Mouse (Mus musculus) neural tube, embryonic 11.5 days (tissue): ENCODE results near the gene Ufsp1. TPM values are rescaled to one million over a fixed set of nuclear protein-coding genes. Genes with fewer than 3 reads are reported as not detected.

Experiments
- ATAC-seq: fragments of 200-750 bp; cut with Nextera tagmentation; 2 replicates; pipeline ENCODE4 v1.8.0; 2017; ENCODE audit warnings: moderate number of reproducible peaks, mild to moderate bottlenecking, moderate TSS enrichment, moderate library complexity; ENCODE audit not compliant: insufficient read depth, low FRiP score, low TSS enrichment
- DNase-seq: peaks from one replicate; pipeline ENCODE4 v3.0.0-alpha.2; 2015; ENCODE audit warnings: low spot score
- H3K27ac ChIP-seq: fragments of 300-500 bp; sonication (generic); 2 replicates; pipeline ENCODE4 v1.5.1; 2014; ENCODE audit warnings: low read depth, mild to moderate bottlenecking, low read length
- H3K27me3 ChIP-seq: fragments of 300-500 bp; sonication (generic); 2 replicates; pipeline ENCODE4 v1.6.1; 2014; ENCODE audit warnings: mild to moderate bottlenecking, low read length, mixed read lengths; ENCODE audit not compliant: control insufficient read depth, insufficient read depth
- H3K36me3 ChIP-seq: fragments of 300-500 bp; sonication (generic); 2 replicates; pipeline ENCODE4 v1.6.1; 2014; ENCODE audit warnings: mild to moderate bottlenecking, low read length, moderate library complexity, mixed read lengths; ENCODE audit not compliant: control insufficient read depth, insufficient read depth
- H3K4me1 ChIP-seq: fragments of 300-500 bp; sonication (generic); 2 replicates; pipeline ENCODE4 v1.6.1; 2014; ENCODE audit warnings: low read length, mixed read lengths; ENCODE audit not compliant: control insufficient read depth, insufficient read depth
- H3K4me2 ChIP-seq: fragments of 300-500 bp; sonication (generic); 2 replicates; pipeline ENCODE4 v1.6.1; 2014; ENCODE audit warnings: low read depth, mild to moderate bottlenecking, moderate library complexity
- H3K4me3 ChIP-seq: fragments of 300-500 bp; sonication (generic); 2 replicates; pipeline ENCODE4 v1.5.1; 2014; ENCODE audit warnings: low read depth, low read length
- H3K9ac ChIP-seq: fragments of 300-500 bp; sonication (generic); 2 replicates; pipeline ENCODE4 v1.6.1; 2014; ENCODE audit warnings: mild to moderate bottlenecking, low read length
- H3K9me3 ChIP-seq: fragments of 300-500 bp; sonication (generic); 2 replicates; pipeline ENCODE4 v1.6.1; 2016; ENCODE audit warnings: low read length; ENCODE audit not compliant: control insufficient read depth
- WGBS: fragments of 180-500 bp; shearing (Covaris S2); extraction: QIAGEN DNeasy Blood & Tissue Kit; methylation state at CpG from one replicate; pipeline ENCODE4 v1.1.7; 2014; 5-methylcytosine and 5-hydroxymethylcytosine counted together
- polyA plus RNA-seq: library from polyadenylated mRNA; unstranded; fragments of >200 nt; fragmentation: Nextera tagmentation; extraction: Ambion mirVana; gene quantifications from 2 replicates; pipeline ENCODE4 v1.2.1, GENCODE M21; 2014

The Ufsp1 gene
- polyA plus RNA-seq, 1 experiment from 2014 or later: 9.3 TPM

- 2% methylated on average over 15 of the region's 15 CpGs for WGBS
- H3K4me2 ChIP-seq: peak overlapping the region; percentile 97
- H3K36me3 ChIP-seq: peaks cover 29% of the 10 kb centered on the region
- H3K4me3 ChIP-seq: peak overlapping the region; percentile 48
- peaks cover 16% of the 10 kb centered on the region for H3K4me1 ChIP-seq
- no peaks in the 10 kb centered on the region for H3K9me3 ChIP-seq
- peaks cover 31% of the 10 kb centered on the region for H3K27me3 ChIP-seq
- H3K9ac ChIP-seq: peak overlapping the region; percentile 67
- H3K27ac ChIP-seq: 0 out of 2 replicates have a peak overlapping the region, but pooled peaks have one; percentile 23
- 0 out of 2 replicates have a peak, but pooled peaks have one; percentile 8 for ATAC-seq
- peak; percentile 54 for DNase-seq
Measured at GRCm38 (mm10) chr5:137293282-137293681, 1.1 kb upstream of the Ufsp1 start.

- H3K9me3 ChIP-seq: no peaks in the 10 kb centered on the region
- 8% methylated on average over 18 of the region's 18 CpGs for WGBS
- peak overlapping the region; percentile 75 for H3K27ac ChIP-seq
- peak; percentile 36 for ATAC-seq
- H3K36me3 ChIP-seq: peaks cover 36% of the 10 kb centered on the region
- no peak for DNase-seq
- H3K9ac ChIP-seq: peak overlapping the region; percentile 63
- peak overlapping the region; percentile 48 for H3K4me3 ChIP-seq
- H3K4me1 ChIP-seq: peaks cover 13% of the 10 kb centered on the region
- peaks cover 18% of the 10 kb centered on the region for H3K27me3 ChIP-seq
- peak overlapping the region; percentile 97 for H3K4me2 ChIP-seq
Measured at GRCm38 (mm10) chr5:137294744-137295093, 290 bp downstream of the Ufsp1 start.

GRCm38 (mm10) chr5:137295296-137295695, 867 bp downstream of the Ufsp1 start:
- peaks cover 42% of the 10 kb centered on the region for H3K36me3 ChIP-seq

DNA sequence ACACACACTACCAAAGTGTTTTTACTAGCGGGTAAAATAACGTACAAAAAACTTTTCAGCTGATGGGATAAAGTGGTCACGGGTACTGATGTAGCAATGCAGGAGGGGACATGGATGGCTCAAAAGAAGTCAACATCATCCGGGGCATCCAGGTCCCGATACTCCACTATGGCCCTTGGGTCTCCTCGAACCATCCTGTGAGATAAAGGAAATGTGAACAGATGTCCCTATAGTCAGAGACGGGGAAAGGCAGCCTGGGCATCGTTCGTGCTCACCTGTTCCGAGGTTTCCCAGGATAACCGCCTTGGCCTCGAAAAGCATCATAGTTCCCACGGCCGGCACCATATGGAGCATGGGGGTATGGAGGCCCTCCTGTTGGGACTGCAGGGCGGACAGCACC, 1.3 kb downstream of the Ufsp1 start:
- Histone ChIP-seq H3K27ac (no peak overlapping the region), H3K4me2 (no peak overlapping the region; the same call in 1 of the 2 replicates), H3K9me3 (no peaks in the 10 kb centered on the region), H3K4me3 (no peak overlapping the region), H3K9ac (no peak overlapping the region), H3K4me1 (peaks cover 13% of the 10 kb centered on the region), H3K36me3 (peaks cover 46% of the 10 kb centered on the region), H3K27me3 (peaks cover 9% of the 10 kb centered on the region)
- ATAC-seq: no peak
- 93% methylated on average over 15 of the region's 15 CpGs for WGBS
- no peak for DNase-seq

More at GRCm38 (mm10) chr5:137295296-137295695, 867 bp downstream of the Ufsp1 start:
- peaks cover 13% of the 10 kb centered on the region for H3K27me3 ChIP-seq
- no peak overlapping the region; the same call in 1 of the 2 replicates for H3K27ac ChIP-seq
- ATAC-seq (no peak), DNase-seq (no peak)
- H3K4me1 ChIP-seq: peaks cover 13% of the 10 kb centered on the region
- 83% methylated on average over 9 of the region's 9 CpGs for WGBS
- H3K4me3 ChIP-seq: peak overlapping the region; percentile 48
- peak overlapping the region; percentile 97 for H3K4me2 ChIP-seq
- H3K9me3 ChIP-seq: no peaks in the 10 kb centered on the region
- H3K9ac ChIP-seq: peak overlapping the region; percentile 63

GRCm38 (mm10) chr5:137297126-137297525, 2.7 kb downstream of the Ufsp1 start:
- no peaks in the 10 kb centered on the region for H3K27me3 ChIP-seq
- peaks cover 54% of the 10 kb centered on the region for H3K36me3 ChIP-seq
- H3K9ac ChIP-seq: no peak overlapping the region
- H3K4me2 ChIP-seq: no peak overlapping the region
- H3K27ac ChIP-seq: no peak overlapping the region
- no peak overlapping the region for H3K4me3 ChIP-seq
- H3K4me1 ChIP-seq: peaks cover 13% of the 10 kb centered on the region
- H3K9me3 ChIP-seq: no peaks in the 10 kb centered on the region
- DNase-seq (no peak), ATAC-seq (no peak)
- 88% methylated on average over 14 of the region's 14 CpGs for WGBS

DNA sequence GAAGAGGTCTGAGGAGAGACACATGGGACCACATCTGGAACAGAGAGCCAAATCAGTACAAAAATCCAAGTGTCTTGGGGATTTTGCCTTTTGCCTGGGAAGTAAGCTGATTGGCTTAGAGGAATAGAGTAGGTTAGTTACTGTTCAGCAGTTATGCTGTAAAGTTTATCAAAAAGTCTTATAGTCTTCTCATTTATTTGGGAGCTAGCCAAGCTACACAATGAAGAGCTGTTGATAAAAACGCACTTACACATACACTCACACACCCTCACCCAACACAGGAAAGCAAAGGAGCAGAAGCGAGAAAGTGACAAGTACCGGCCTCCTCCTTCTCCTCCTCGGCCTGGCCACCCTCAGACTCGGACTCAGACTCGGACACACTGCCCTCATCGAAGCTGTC, 4.8 kb downstream of the Ufsp1 start:
- H3K4me2 ChIP-seq: no peak overlapping the region
- ATAC-seq (no peak), DNase-seq (no peak)
- H3K9me3 ChIP-seq: no peaks in the 10 kb centered on the region
- H3K36me3 ChIP-seq: peaks cover 58% of the 10 kb centered on the region
- no peak overlapping the region for H3K27ac ChIP-seq
- no peak overlapping the region for H3K4me3 ChIP-seq
- peaks cover 11% of the 10 kb centered on the region for H3K4me1 ChIP-seq
- H3K27me3 ChIP-seq: no peaks in the 10 kb centered on the region
- 90% methylated on average over 7 of the region's 7 CpGs for WGBS
- no peak overlapping the region for H3K9ac ChIP-seq

GRCm38 (mm10) chr5:137301253-137301652, 6.8 kb downstream of the Ufsp1 start:
- ATAC-seq: no peak
- Histone ChIP-seq H3K9me3 (no peaks in the 10 kb centered on the region), H3K36me3 (peaks cover 48% of the 10 kb centered on the region), H3K27ac (no peak overlapping the region), H3K27me3 (no peaks in the 10 kb centered on the region), H3K4me1 (peaks cover 22% of the 10 kb centered on the region), H3K4me3 (no peak overlapping the region), H3K9ac (no peak overlapping the region), H3K4me2 (no peak overlapping the region)
- DNase-seq: no peak
- WGBS: 83% methylated on average over 20 of the region's 21 CpGs

DNA sequence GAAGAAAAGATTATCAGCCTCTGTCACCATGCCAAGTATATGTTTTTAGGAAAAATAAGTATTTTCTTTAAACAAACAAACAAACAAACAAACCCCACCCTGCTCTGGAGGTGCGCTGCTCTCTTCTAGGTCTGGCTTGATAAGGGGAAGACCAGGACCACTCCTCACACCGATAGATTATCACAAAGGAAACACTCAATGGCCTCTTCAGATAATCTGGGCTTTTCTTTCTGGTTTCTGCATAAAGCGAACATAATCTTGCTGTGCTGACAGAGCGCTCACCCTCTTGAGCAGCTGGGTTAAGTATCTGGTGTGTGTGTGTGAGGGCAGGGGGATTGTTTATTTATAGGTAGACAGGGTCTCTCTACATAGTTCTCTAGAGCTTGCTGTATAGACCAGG, 9.2 kb downstream of the Ufsp1 start:
- peaks cover 28% of the 10 kb centered on the region for H3K36me3 ChIP-seq
- no peak overlapping the region for H3K9ac ChIP-seq
- WGBS: 90% methylated on average over 4 of the region's 4 CpGs
- H3K9me3 ChIP-seq: no peaks in the 10 kb centered on the region
- H3K27me3 ChIP-seq: no peaks in the 10 kb centered on the region
- H3K4me3 ChIP-seq: no peak overlapping the region
- DNase-seq (no peak), ATAC-seq (no peak)
- no peak overlapping the region for H3K27ac ChIP-seq
- H3K4me1 ChIP-seq: peaks cover 22% of the 10 kb centered on the region
- H3K4me2 ChIP-seq: no peak overlapping the region

DNA sequence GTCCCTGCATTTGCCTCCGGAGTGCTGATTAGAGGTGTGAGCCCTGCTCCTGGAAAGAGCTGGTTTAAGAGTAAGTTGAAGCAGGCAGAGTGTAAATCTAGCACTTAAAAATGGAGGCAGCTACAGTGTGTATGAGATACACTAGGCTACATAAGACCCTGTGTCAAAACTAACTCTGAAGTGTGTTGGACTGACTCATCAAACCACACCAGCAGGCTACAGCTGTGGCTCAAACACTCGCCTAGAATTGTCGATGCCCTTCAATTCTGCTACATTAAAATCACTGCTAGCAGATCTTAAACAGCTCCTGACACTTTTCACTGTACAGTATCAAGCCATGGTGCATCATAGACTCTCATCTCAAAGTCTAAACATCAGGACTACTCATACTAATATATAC, 9.7 kb downstream of the Ufsp1 start:
- Histone ChIP-seq H3K4me1 (peaks cover 22% of the 10 kb centered on the region), H3K4me3 (no peak overlapping the region), H3K9me3 (no peaks in the 10 kb centered on the region), H3K4me2 (no peak overlapping the region; the same call in 1 of the 2 replicates), H3K27ac (no peak overlapping the region), H3K9ac (no peak overlapping the region), H3K36me3 (peaks cover 28% of the 10 kb centered on the region), H3K27me3 (no peaks in the 10 kb centered on the region)
- no peak for DNase-seq
- WGBS: 83% methylated on average over 3 of the region's 3 CpGs
- ATAC-seq: no peak
